In the genomic region with DNA sequence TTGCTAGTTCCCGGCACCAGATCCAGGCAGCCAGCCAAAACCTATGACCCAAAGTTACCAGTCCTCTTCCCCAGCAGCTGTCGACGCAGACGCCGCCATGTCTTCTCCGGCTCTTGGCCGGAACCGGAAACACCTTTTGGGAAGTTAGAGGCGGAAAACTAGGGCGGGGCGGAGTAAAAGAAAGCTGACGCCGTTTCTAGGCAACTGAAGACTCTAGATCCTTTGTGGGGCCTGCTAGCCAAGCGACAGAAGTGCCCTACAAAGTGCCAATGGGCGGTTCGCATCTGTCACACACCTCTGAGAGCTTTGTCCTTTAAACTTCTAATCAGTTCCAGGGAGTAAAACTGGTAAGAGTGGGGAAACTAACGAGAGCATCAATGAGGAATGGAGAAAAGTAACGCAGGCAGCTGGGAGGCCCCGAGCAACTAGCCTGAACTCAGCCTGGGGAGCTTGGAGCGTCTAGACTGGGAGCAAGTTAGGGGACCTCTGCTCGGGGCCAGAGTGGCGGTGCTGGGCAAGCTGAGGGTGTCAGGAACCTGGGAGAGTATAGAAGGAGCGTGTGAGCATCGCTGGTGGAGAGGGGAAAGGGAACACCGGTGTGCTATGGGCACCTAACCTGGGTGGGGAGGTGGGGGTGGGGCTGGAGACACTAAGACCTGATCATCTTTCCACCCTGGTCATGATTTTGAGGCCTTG, we compare ENCODE assay signal across 8 mouse cellular contexts. TPM values are rescaled to one million over a fixed set of nuclear protein-coding genes. Genes with fewer than 3 reads are reported as not detected.
DNase-seq lines count a peak whose midpoint lies in the region; ATAC-seq and TF ChIP-seq lines count a peak whose summit lies in the region.

A gene (minus strand): TSS at position 131 of the 696 bp plus-strand sequence.
A gene (plus strand): TSS at position 179 of the 696 bp plus-strand sequence.

- H3K4me3 ChIP-seq in cortical plate, adult 2 months (ENCODE audit: insufficient read depth, low read length) = peak within 1 kb of the TSS; percentile 81

- peaks cover 2% of the 10 kb centered on the region; the same call in 1 of the 2 replicates for H3K4me1 ChIP-seq in cortical plate, adult 2 months (ENCODE audit: control insufficient read depth, insufficient read depth, low read length)

- no peak for TF ChIP-seq CTCF in cortical plate, adult 2 months (IDR thresholded peaks at IDR 0.05; ENCODE audit: extremely low read depth, insufficient read depth, low read length)

- H3K27ac ChIP-seq in cortical plate, adult 2 months (ENCODE audit: insufficient read depth, low read length) = 0 out of 2 replicates have a peak within 1 kb of the TSS, but pooled peaks have one; percentile 17

- peak; percentile 78 for DNase-seq in gastrocnemius, postnatal 10 days
- DNase-seq in induced T-regulatory cell, adult 2 months (ENCODE audit: low read depth) = peak; percentile 91
- peak; percentile 56 to 89 for DNase-seq in left cerebral cortex, adult 9 months (ENCODE audit: low spot score in 2 of 2)
- peak; percentile 83 for DNase-seq in right cerebral cortex, postnatal 14 days
- DNase-seq in urinary bladder, postnatal 36 days (ENCODE audit: low spot score in 2 of 2) = peak; percentile 72 to 82

- TF ChIP-seq POLR2A in cortical plate, adult 2 months (IDR thresholded peaks at IDR 0.05; ENCODE audit: extremely low read depth, insufficient read depth, low read length) = peak; percentile 92

- ATAC-seq in activated CD4-positive, CD25-positive, alpha-beta regulatory T cell, adult 4 months = peak; percentile 100
- peak; percentile 98 for ATAC-seq in megakaryocyte progenitor cell, adult 5-6 weeks (replicated peaks; ENCODE audit: poor library complexity)

RNA-seq across cellular contexts. Expression of the first gene that starts in this region (rescaled TPM):
- polyA plus RNA-seq in activated CD4-positive, CD25-positive, alpha-beta regulatory T cell, adult 4 months (2017; shearing (Covaris generic)) = 10 to 100 TPM; 15.6 to 18.1 TPM
- polyA plus RNA-seq in cortical plate, adult 2 months (2012; rRNA removed) = 125 and 128 TPM in 2 replicates
- total RNA-seq in gastrocnemius, postnatal 10 days (2021) = 10 to 100 TPM; 18.1 to 23.1 TPM
- total RNA-seq in megakaryocyte progenitor cell, adult 5-6 weeks (2015) = 16.3 and 16.7 TPM in 2 replicates
- total RNA-seq in megakaryocyte progenitor cell, adult 5-6 weeks (2017) = 24.3 and 43.2 TPM in 2 replicates

RNA-seq across cellular contexts. Expression of the second gene that starts in this region (rescaled TPM):
- polyA plus RNA-seq in activated CD4-positive, CD25-positive, alpha-beta regulatory T cell, adult 4 months (2017; shearing (Covaris generic)) = under 1 TPM in 1 of 2 experiments, not detected in 1; 0.32 TPM
- polyA plus RNA-seq in cortical plate, adult 2 months (2012; rRNA removed) = 3.7 and 4.4 TPM in 2 replicates
- 1 to 10 TPM in 1 of 2 experiments, under 1 TPM in 1; 0.88 to 1.8 TPM for total RNA-seq in gastrocnemius, postnatal 10 days (2021)
- 0.32 TPM in 1 of 2 replicates, not detected in the other for total RNA-seq in megakaryocyte progenitor cell, adult 5-6 weeks (2015)
- not detected in 2 replicates for total RNA-seq in megakaryocyte progenitor cell, adult 5-6 weeks (2017)

Comparison
In these comparisons a context has a peak if more than half of its experiments do, and no peak if none do; other contexts are left out.
1. Peak in every context shown above with its lines: DNase-seq, ATAC-seq, H3K4me3 ChIP-seq and H3K27ac ChIP-seq.